Mouse (Mus musculus): ENCODE measurements at regions not wholly inside any gene's neighbourhood (a gene's known extent, or its start where the extent isn't known, plus 50 kb on each side); places are given as distances from the start of the nearest gene placed in this dataset.

DNA sequence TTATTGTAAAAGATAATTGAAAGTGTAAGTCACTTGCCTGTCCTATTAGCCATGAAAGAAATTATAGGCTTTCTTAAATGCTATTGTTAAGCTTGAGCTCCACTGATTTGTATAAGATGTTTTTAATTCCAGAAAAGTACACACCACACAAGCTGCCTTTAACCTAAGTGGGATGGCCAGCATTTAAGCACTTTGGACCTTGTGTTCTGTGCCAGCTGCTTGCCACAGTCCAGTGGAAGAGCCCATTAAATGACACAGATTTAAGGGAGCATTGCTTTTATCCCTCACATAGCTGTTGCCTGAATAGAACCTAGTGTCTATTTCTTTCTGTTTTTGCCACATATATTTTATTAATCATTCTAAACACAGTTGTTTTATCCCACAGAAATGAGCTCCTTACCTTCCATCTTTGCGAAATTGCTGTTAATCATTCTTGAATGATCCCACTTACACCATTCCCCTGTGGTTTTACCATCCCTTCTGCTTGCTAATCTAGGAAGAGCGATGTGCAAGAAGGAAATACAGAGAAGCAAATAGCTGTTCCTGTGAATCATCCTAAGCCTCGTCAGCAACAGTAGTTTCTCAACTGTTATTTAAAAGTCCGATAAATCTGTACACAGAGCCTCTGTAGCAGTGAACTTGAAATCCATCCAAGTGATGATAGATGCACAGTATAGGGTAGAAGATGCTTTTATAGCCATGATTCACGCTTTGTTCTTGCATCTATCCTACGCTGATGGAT is 57.9 kb upstream of the Samsn1 start:
- no peak for DNase-seq (ENCODE audit: extremely low spot score, low spot score)

DNA sequence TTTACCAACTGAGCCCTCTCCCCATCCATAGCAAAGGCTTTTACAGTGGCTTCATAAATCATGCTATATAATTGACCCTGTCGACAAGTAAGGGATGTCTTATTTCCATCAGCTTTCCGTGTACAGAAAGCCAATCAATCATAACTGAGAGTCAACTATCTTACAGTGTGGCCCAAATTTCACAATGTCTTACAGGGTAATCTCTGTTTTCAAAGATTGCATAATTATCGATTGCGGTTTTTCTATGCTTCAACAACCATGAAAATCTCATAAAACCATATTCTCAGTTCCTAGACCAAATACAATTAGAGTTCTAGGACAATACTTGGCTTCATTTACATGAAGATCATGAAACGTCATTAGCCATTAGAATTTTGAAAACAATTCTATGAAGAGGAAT is 56.1 kb upstream of the Samsn1 start:
- no peak for DNase-seq (ENCODE audit: extremely low spot score, low spot score)

DNA sequence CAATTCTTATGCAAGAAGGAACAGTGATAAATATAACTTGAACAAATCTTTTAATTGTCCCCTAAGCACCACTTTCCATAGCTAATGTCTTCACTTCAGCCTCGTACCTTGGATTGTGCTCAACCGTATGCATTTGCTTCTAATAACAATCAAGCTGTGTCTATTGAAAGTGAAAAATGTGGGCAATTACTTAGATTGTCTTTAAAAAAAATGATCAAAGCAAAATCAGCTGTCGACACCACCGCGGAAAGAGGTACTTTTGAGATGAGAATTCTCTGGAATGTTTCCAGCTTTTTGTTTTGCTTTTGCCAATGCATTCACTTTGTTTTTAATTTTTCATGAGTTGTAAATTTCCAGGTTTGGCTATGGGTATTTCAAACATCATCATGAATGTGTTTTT is 54.1 kb upstream of the Samsn1 start:
- no peak for DNase-seq (ENCODE audit: extremely low spot score, low spot score)
